Mouse (Mus musculus): Measurements from ENCODE around the gene Fat3.

The Fat3 gene

GRCm38 (mm10) chr9:16439941-16440340 lies 61.1 kb downstream of the Fat3 start:
- DNase-seq (ENCODE audit: low read depth, low spot score) = no peak

GRCm38 (mm10) chr9:16437805-16438204 lies 63.3 kb downstream of the Fat3 start:
- no peak for DNase-seq (ENCODE audit: low read depth, low spot score)

GRCm38 (mm10) chr9:16428589-16428988 lies 72.5 kb downstream of the Fat3 start:
- DNase-seq (ENCODE audit: low read depth, low spot score) = no peak

- DNase-seq (ENCODE audit: low read depth, low spot score) = no peak
Measured at GRCm38 (mm10) chr9:16422707-16423106, 78.4 kb downstream of the Fat3 start.

GRCm38 (mm10) chr9:16402815-16403214 lies 98.3 kb downstream of the Fat3 start:
- DNase-seq (ENCODE audit: low read depth, low spot score) = no peak

- DNase-seq (ENCODE audit: low read depth, low spot score) = no peak
Measured at GRCm38 (mm10) chr9:16398734-16399686, 102.1 kb downstream of the Fat3 start.

- no peak for DNase-seq (ENCODE audit: low read depth, low spot score)
Measured at GRCm38 (mm10) chr9:16389141-16389540, 111.9 kb downstream of the Fat3 start.

GRCm38 (mm10) chr9:16387527-16387926 lies 113.6 kb downstream of the Fat3 start:
- DNase-seq (ENCODE audit: low read depth, low spot score) = no peak

- no peak for DNase-seq (ENCODE audit: low read depth, low spot score)
Measured at GRCm38 (mm10) chr9:16363713-16364112, 137.4 kb downstream of the Fat3 start.

GRCm38 (mm10) chr9:16361811-16362210 lies 139.3 kb downstream of the Fat3 start:
- DNase-seq (ENCODE audit: low read depth, low spot score) = no peak

GRCm38 (mm10) chr9:16356636-16357035 lies 144.4 kb downstream of the Fat3 start:
- no peak for DNase-seq (ENCODE audit: low read depth, low spot score)

GRCm38 (mm10) chr9:16354906-16355305 lies 146.2 kb downstream of the Fat3 start:
- no peak for DNase-seq (ENCODE audit: low read depth, low spot score)

GRCm38 (mm10) chr9:16353049-16353724 lies 147.9 kb downstream of the Fat3 start:
- no peak for DNase-seq (ENCODE audit: low read depth, low spot score)

- DNase-seq (ENCODE audit: low read depth, low spot score) = peak; percentile 45
Measured at GRCm38 (mm10) chr9:16352486-16353048, 148.5 kb downstream of the Fat3 start.

GRCm38 (mm10) chr9:16344902-16345855 lies 155.9 kb downstream of the Fat3 start:
- no peak for DNase-seq (ENCODE audit: low read depth, low spot score)

- no peak for DNase-seq (ENCODE audit: low read depth, low spot score)
Measured at GRCm38 (mm10) chr9:16343191-16343590, 157.9 kb downstream of the Fat3 start.

- no peak for DNase-seq (ENCODE audit: low read depth, low spot score)
Measured at GRCm38 (mm10) chr9:16342577-16342976, 158.5 kb downstream of the Fat3 start.

- DNase-seq (ENCODE audit: low read depth, low spot score) = no peak
Measured at GRCm38 (mm10) chr9:16330290-16330984, 170.6 kb downstream of the Fat3 start.

GRCm38 (mm10) chr9:16318957-16319356 lies 182.1 kb downstream of the Fat3 start:
- DNase-seq (ENCODE audit: low read depth, low spot score) = no peak

GRCm38 (mm10) chr9:16312599-16313197 lies 188.4 kb downstream of the Fat3 start:
- no peak for DNase-seq (ENCODE audit: low read depth, low spot score)

All from retina, postnatal 7 days (tissue).